Mouse (Mus musculus): ENCODE results near the gene Csk. TPM values are rescaled to one million over a fixed set of nuclear protein-coding genes. Genes with fewer than 3 reads are reported as not detected.

The Csk gene
- total RNA-seq, 4 experiments from 2014 or later: 8.0 to 10.5 (median 8.8) TPM

- DNase-seq (ENCODE audit: low spot score in 2 of 2): no peak
Observed at GRCm38 (mm10) chr9:57658970-57659369, 5.5 kb upstream of the Csk start.

GRCm38 (mm10) chr9:57657843-57658242 is 4.4 kb upstream of the Csk start:
- no peak for DNase-seq (ENCODE audit: low spot score in 2 of 2)

- DNase-seq (ENCODE audit: low spot score in 2 of 2): no peak
Observed at GRCm38 (mm10) chr9:57656631-57657350, 3.4 kb upstream of the Csk start.

- peak; percentile 87 to 89 for DNase-seq (ENCODE audit: low spot score in 2 of 2)
Observed at GRCm38 (mm10) chr9:57655749-57656148, 2.3 kb upstream of the Csk start.

DNA sequence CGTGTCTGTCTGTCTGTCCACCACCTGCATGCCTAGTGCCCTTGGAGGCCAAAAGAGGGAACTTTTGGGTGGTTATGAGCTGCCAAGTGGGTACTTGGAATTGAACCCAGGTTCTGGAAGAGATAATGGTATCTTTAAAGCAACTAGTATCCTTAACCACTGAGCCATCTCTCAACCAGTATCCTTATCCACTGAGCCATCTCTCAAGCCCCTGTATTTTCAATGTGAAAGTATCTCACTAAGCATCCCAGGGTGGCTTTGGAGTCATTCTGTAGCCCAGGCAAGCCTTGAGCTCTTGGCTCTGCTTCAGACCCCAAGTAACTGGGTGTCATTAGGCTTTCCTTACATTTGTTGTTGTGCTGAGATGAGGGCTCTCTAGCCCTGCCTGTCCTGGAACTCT is 1.5 kb upstream of the Csk start:
- no peak for DNase-seq (ENCODE audit: low spot score in 2 of 2)

DNA sequence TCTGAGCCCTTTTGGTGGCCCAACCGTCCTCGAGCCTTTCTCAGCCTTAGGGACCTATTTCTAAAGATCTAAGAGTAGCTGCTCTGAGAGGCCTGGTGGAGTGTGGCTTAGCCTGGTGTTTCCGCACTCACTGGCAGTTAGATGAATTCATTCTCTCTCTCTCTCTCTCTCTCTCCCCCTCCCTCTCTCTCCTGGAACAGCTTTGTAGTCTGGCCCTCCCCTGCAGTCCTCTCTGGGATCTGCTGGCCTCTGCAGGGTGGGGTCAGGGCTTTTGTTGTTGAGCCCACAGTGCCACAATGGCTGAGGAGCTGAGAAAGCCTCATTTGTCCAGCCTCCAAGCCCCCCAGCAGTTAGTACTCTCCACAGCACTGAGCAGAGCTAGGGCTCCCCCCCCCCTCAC is 576 bp downstream of the Csk start:
- no peak for DNase-seq (ENCODE audit: low spot score in 2 of 2)

- DNase-seq (ENCODE audit: low spot score in 2 of 2): no peak
Observed at GRCm38 (mm10) chr9:57652351-57652750, 1.1 kb downstream of the Csk start.

DNA sequence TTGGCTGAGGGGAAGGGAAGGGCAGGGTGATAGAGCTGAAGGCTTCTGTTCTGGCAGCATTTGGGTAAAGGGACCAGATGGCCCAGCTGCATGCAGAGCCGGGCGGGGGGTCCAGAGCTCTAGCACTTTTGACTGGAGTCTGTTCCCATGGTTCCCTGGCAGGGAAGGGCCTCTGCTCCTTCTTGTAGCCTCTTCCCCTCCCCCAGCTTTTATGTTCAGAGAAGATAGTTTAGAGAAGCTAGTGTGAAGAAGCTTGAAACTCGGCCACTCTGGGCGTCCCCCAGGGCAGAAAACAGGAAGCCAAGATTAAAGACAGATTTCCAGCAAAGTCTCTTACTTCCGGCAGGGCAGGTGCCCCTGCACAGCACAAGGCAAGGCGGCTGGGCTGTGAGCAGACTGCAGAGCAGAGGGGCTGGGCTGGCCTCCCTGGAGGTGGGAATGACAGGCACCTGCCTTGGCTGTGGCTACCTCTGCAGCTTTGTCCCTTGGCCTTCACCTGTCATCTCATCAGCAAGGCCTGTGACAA is 2.6 kb downstream of the Csk start:
- DNase-seq (ENCODE audit: low spot score in 2 of 2): no peak

DNA sequence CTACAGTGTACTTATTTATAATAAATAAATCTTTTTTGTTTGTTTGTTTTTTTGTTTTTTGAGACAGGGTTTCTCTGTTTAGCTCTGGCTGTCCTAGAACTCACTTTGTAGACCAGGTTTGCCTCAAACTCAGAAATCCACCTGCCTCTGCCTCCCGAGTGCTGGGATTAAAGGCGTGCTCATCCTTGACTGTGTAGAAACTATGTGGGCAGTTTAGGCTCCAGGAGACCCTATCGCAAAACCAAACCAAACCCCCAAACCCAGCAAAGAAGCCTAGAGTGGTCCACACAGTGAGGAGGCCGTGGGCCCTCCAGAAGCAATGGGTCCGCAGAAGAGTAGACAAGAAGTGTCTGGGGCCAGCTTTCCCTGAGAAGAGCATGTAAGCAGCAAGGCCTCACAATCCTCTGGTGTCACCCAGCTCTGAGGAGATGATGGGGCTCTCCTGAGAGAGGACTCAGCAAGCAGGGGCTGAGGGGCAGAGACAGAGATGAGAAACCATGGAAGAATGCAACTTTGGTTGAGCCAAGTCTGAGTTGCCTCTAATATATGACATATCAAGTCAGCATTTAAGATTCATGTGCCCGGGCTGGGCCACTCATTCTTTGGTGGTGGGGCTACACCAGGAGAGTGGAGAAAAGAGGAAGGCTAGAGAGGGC is 3.2 kb downstream of the Csk start:
- no peak for DNase-seq (ENCODE audit: low spot score in 2 of 2)

DNA sequence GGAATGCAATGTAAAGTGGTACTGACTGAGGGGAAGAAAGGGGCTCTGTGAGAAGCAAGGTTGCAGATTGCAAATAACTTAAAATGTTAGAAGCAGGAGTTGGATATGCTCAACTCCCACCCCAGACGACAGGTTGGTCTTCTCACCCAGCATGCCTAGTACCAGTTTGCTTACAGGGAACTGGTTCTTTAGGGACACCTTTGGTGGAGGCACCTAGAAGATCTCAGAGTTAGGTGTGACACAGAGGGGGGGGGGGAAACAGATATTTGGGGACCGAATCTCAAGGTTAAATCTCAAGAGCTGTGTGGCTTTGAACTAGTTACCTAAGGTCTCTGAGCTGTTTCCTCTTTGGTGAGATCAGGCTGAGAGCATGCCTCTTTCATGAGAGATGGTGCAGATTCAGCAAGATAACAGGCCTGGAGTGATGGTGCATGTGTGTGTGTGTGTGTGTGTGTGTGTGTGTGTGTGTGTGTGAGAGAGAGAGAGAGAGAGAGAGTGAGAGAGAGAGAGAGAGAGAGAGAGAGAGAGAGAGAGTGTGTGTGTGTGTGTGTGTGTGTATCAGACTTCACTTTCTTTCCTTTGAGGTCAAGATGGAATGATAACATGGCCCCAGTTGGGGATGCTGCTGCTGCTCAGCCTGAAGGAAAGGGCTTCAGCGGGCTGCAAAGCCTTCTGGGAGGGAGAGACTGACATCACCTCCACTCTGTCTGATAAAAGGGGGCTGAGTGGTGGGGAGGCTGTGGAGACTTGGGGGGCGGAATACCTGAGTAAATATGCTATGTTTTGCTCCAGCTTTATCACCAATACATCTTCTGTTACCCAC is 5.9 kb downstream of the Csk start:
- DNase-seq (ENCODE audit: low spot score in 2 of 2): no peak

GRCm38 (mm10) chr9:57646551-57647103 is 6.8 kb downstream of the Csk start:
- DNase-seq (ENCODE audit: low spot score in 2 of 2): no peak

- peak; percentile 81 to 89 for DNase-seq (ENCODE audit: low spot score in 2 of 2)
Observed at GRCm38 (mm10) chr9:57644944-57645893, 8.2 kb downstream of the Csk start.

DNA sequence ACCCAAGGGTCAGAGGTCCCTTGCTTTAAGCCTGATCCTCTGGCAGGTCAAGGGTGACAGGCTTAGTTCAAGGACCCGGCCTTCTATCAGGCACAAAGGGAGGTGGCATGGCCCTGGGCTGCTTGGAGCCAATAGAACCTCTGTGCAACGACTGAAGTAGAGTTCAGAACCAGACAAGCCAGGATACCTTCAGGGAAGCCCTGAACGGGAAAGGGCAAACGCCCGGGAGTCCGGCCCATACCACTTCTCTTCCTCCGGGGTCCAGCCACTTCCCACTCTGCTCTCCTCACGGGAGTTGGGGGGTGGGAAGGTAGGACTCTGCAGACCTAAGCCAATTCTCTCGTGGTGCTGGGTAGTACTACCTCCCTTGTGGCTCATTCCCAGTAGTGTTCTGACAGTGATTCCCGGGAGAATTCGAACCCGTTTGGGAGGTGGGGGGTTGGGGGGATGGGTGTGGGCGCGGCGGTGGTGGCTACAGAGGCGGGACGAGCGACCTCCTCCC is 8.9 kb downstream of the Csk start:
- no peak for DNase-seq (ENCODE audit: low spot score in 2 of 2)

- no peak for DNase-seq (ENCODE audit: low spot score in 2 of 2)
Observed at GRCm38 (mm10) chr9:57643856-57644180, 9.6 kb downstream of the Csk start.

DNA sequence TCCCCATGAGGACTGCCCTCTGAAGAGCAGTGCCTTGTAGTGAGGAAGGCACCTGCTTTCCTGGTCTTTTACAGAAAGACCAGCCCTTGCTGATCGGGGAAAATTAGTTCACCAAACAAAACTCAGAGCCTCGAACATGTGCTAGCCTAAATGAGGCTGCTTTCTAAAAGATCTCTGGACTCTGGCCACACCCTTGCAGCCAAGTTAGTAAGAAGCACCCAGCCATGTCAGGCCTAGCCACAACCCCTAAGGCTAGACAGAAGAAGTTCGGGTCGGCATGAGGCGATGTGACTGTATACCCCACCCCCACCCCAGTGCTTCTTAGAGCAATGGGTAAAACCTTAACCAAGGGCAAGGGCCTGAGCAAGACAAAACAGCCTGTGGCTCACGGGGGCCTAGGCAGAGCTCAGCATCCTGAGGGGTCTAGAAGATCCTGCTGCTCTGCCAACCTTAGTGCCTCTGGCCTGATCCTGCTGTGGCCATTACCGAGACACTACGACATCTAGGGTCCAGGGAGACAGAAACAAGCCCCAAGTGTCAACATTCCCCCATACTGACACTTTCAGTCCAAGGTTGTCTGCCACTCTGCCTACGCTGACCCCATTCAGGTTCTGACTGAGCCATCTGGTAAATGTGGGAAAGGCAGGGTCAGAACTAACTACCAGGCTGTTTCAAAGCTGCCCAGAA is 10.1 kb downstream of the Csk start:
- DNase-seq (ENCODE audit: low spot score in 2 of 2): no peak

GRCm38 (mm10) chr9:57641775-57642550 is 11.5 kb downstream of the Csk start:
- no peak for DNase-seq (ENCODE audit: low spot score in 2 of 2)

DNA sequence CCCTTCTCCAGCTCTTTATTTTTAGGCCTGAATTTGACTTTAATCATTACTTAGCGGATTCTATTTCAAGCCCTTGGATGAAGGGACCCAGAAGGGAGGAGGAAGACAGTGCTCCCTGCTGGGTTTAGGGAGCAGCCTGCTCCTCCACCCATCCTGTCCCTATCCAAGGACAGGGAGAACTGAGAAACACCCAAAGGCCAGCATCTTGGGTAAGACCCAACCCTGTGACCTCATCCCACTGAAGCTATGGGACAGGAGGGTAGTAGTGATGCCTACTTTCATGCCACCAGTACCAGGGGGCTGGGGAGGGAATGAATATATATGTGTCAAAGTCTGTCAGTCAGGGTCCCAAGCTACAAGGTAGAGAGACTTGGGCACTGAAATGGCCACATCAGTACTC is 12.4 kb downstream of the Csk start:
- no peak for DNase-seq (ENCODE audit: low spot score in 2 of 2)

- DNase-seq (ENCODE audit: low spot score in 2 of 2): peak; percentile 49 to 60
Observed at GRCm38 (mm10) chr9:57640384-57640783, 13.0 kb downstream of the Csk start.

- no peak for DNase-seq (ENCODE audit: low spot score in 2 of 2)
Observed at GRCm38 (mm10) chr9:57639661-57640328, 13.6 kb downstream of the Csk start.

Data from gastrocnemius, adult 8-10 months (tissue).